Mouse (Mus musculus) lung, postnatal 0 days (tissue): ENCODE data around the gene Mul1.

Experiments
- CTCF ChIP-seq: IDR thresholded peaks from 2 replicates; pipeline ENCODE4 v1.5.1; 2016; ENCODE audit warnings: antibody characterized with exemption, mild to moderate bottlenecking
- EP300 ChIP-seq: IDR thresholded peaks from 2 replicates; pipeline ENCODE4 v1.6.1; 2016; ENCODE audit warnings: antibody characterized with exemption, mild to moderate bottlenecking, control low read depth

DNA sequence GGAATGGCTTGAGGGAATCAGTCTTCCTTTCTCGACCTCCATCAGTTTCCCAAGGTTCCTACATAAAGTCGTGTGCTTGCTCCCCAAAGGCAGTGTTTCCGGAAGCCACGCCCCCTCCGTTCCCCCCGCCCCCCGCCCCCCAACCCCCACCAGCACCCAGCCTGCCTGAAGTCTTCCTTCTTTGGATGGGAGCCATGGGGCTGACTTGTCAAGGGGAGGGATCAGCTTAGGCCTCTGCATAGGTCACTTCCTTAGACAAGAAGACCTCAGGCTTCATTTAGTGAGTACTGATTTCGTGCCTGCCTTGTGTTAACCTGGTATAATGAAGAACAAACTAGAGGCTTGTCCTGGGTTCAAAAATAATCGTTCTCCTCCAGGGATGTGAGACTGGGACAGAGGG is 26.4 kb downstream of the Mul1 start:
- no peak for TF ChIP-seq CTCF
- no peak for TF ChIP-seq EP300
